Mouse (Mus musculus): ENCODE data around the gene Tnfsf14. TPM values are rescaled to one million over a fixed set of nuclear protein-coding genes. Genes with fewer than 3 reads are reported as not detected.

Gene Tnfsf14
- total RNA-seq (2015) = 5.5 and 6.3 TPM in 2 replicates
- total RNA-seq (2017) = 15.6 and 15.7 TPM in 2 replicates

- peak; percentile 83 for ATAC-seq (ENCODE audit: poor library complexity, severe bottlenecking)
These were observed at the start of gene Tnfsf14 for GRCm38 (mm10) chr17:57194041-57194507. Tnfsf14 (minus strand) TSS chr17:57194177.

- no peak for ATAC-seq (ENCODE audit: poor library complexity, severe bottlenecking)
These were observed 43.2 kb upstream of the Tnfsf14 start for GRCm38 (mm10) chr17:57237181-57237580.

GRCm38 (mm10) chr17:57235803-57236202, 41.8 kb upstream of the Tnfsf14 start:
- no peak for ATAC-seq (ENCODE audit: poor library complexity, severe bottlenecking)

GRCm38 (mm10) chr17:57234254-57234928, 40.4 kb upstream of the Tnfsf14 start:
- ATAC-seq (ENCODE audit: poor library complexity, severe bottlenecking) = no peak

GRCm38 (mm10) chr17:57233038-57233437, 39.1 kb upstream of the Tnfsf14 start:
- no peak for ATAC-seq (ENCODE audit: poor library complexity, severe bottlenecking)

- ATAC-seq (ENCODE audit: poor library complexity, severe bottlenecking) = no peak
These were observed 38.2 kb upstream of the Tnfsf14 start for GRCm38 (mm10) chr17:57232200-57232599.

GRCm38 (mm10) chr17:57231321-57231771, 37.4 kb upstream of the Tnfsf14 start:
- ATAC-seq (ENCODE audit: poor library complexity, severe bottlenecking) = 0 out of 2 replicates have a peak, but pooled peaks have one; percentile 14

GRCm38 (mm10) chr17:57230728-57231125, 36.8 kb upstream of the Tnfsf14 start:
- peak; percentile 32 for ATAC-seq (ENCODE audit: poor library complexity, severe bottlenecking)

- 0 out of 2 replicates have a peak, but pooled peaks have one; percentile 27 for ATAC-seq (ENCODE audit: poor library complexity, severe bottlenecking)
These were observed 36.1 kb upstream of the Tnfsf14 start for GRCm38 (mm10) chr17:57229851-57230727.

GRCm38 (mm10) chr17:57228873-57229272, 34.9 kb upstream of the Tnfsf14 start:
- ATAC-seq (ENCODE audit: poor library complexity, severe bottlenecking) = no peak

- peak; percentile 73 for ATAC-seq (ENCODE audit: poor library complexity, severe bottlenecking)
These were observed 34.0 kb upstream of the Tnfsf14 start, which contains the start of gene C3 for GRCm38 (mm10) chr17:57228014-57228413. C3 (minus strand) TSS chr17:57228136.

- ATAC-seq (ENCODE audit: poor library complexity, severe bottlenecking) = no peak
These were observed 33.5 kb upstream of the Tnfsf14 start for GRCm38 (mm10) chr17:57227468-57227867.

GRCm38 (mm10) chr17:57223313-57223712, 29.3 kb upstream of the Tnfsf14 start:
- ATAC-seq (ENCODE audit: poor library complexity, severe bottlenecking) = no peak

GRCm38 (mm10) chr17:57221911-57222310, 27.9 kb upstream of the Tnfsf14 start:
- ATAC-seq (ENCODE audit: poor library complexity, severe bottlenecking) = no peak

GRCm38 (mm10) chr17:57219884-57220207, 25.9 kb upstream of the Tnfsf14 start:
- ATAC-seq (ENCODE audit: poor library complexity, severe bottlenecking) = peak; percentile 39

GRCm38 (mm10) chr17:57219167-57219883, 25.3 kb upstream of the Tnfsf14 start:
- ATAC-seq (ENCODE audit: poor library complexity, severe bottlenecking) = peak; percentile 61

GRCm38 (mm10) chr17:57218335-57218900, 24.4 kb upstream of the Tnfsf14 start:
- ATAC-seq (ENCODE audit: poor library complexity, severe bottlenecking) = no peak

GRCm38 (mm10) chr17:57214676-57215387, 20.9 kb upstream of the Tnfsf14 start:
- 0 out of 2 replicates have a peak, but pooled peaks have one; percentile 27 for ATAC-seq (ENCODE audit: poor library complexity, severe bottlenecking)

- no peak for ATAC-seq (ENCODE audit: poor library complexity, severe bottlenecking)
These were observed 17.5 kb upstream of the Tnfsf14 start for GRCm38 (mm10) chr17:57211501-57211900.

GRCm38 (mm10) chr17:57209330-57209729, 15.4 kb upstream of the Tnfsf14 start:
- peak; percentile 74 for ATAC-seq (ENCODE audit: poor library complexity, severe bottlenecking)
